Mouse (Mus musculus) olfactory bulb, adult 2 months (tissue): ENCODE data around the gene Fam213b.

Source experiments
- CTCF ChIP-seq: fragments of 200-500 bp; IDR thresholded peaks from 2 replicates; pipeline ENCODE4 v1.5.1; 2012; ENCODE audit warnings: low read depth, mild to moderate bottlenecking, low read length, moderate library complexity; ENCODE audit not compliant: insufficient read depth
- POLR2A ChIP-seq: fragments of 200-500 bp; IDR thresholded peaks from 2 replicates; pipeline ENCODE4 v1.6.1; 2012; ENCODE audit warnings: mild to moderate bottlenecking, low read depth, low read length, moderate library complexity; ENCODE audit not compliant: insufficient read depth

DNA sequence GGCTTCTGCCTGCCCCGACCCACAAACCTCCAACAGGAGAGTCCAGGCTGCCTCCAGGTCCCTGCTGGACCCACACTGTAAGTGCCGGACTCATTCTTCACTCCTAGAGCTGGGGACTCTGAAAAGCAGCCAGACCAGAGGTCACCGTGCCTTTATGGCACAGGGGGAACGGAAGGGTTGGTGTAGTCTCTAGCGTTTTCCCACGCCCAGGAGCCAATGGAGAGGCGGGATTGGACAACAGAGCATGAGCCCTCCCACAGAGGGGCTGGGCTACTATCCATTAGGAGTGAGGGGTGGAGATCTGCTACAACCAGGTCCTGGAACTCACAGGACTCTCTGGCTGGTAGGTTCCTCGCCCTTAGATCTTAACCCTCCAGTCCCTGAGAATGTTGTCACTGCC is 47.4 kb upstream of the Fam213b start:
- TF ChIP-seq POLR2A (0 out of 2 replicates have a peak, but pooled peaks have one; percentile 36), CTCF (no peak)
